Mouse (Mus musculus) intestine, embryonic 15.5 days (tissue): ENCODE data around the gene Amy2a2. TPM values are rescaled to one million over a fixed set of nuclear protein-coding genes. Genes with fewer than 3 reads are reported as not detected.
A peak's percentile ranks its signal among the peaks of the same experiment; 100 is the strongest.
"Not testable (repeated sequence)": the region's sequence is repeated elsewhere in the genome, so short reads cannot be mapped to it uniquely, and the experiment has no call there.

Experiments
- ATAC-seq: fragments of 200-750 bp; cut with Nextera tagmentation; 2 replicates; pipeline ENCODE4 v1.8.0; 2017; ENCODE audit warnings: moderate TSS enrichment, moderate library complexity
- H3K27ac ChIP-seq: fragments of 300-500 bp; sonication (generic); 2 replicates; pipeline ENCODE4 v1.5.1; 2015; ENCODE audit warnings: mild to moderate bottlenecking, inconsistent platforms
- H3K27me3 ChIP-seq: fragments of 300-500 bp; sonication (generic); replicated peaks from 2 replicates; pipeline ENCODE4 v1.6.1; 2015; ENCODE audit warnings: inconsistent platforms
- H3K36me3 ChIP-seq: fragments of 300-500 bp; sonication (generic); 2 replicates; pipeline ENCODE4 v1.6.1; 2015; ENCODE audit warnings: inconsistent platforms
- H3K4me1 ChIP-seq: fragments of 300-500 bp; sonication (generic); replicated peaks from 2 replicates; pipeline ENCODE4 v1.6.1; 2015; ENCODE audit warnings: inconsistent platforms
- H3K4me2 ChIP-seq: fragments of 300-500 bp; sonication (generic); replicated peaks from 2 replicates; pipeline ENCODE4 v1.6.1; 2015; ENCODE audit warnings: mild to moderate bottlenecking, inconsistent platforms
- H3K4me3 ChIP-seq: fragments of 300-500 bp; sonication (generic); replicated peaks from 2 replicates; pipeline ENCODE4 v1.5.1; 2015; ENCODE audit warnings: inconsistent platforms
- H3K9ac ChIP-seq: fragments of 300-500 bp; sonication (generic); 2 replicates; pipeline ENCODE4 v1.6.1; 2015; ENCODE audit warnings: inconsistent platforms
- H3K9me3 ChIP-seq: fragments of 300-500 bp; sonication (generic); 2 replicates; pipeline ENCODE4 v1.6.1; 2016; ENCODE audit warnings: inconsistent platforms
- WGBS: fragments of 180-500 bp; shearing (Covaris S2); methylation state at CpG from one replicate; pipeline ENCODE4 v1.1.7; 2015; 5-methylcytosine and 5-hydroxymethylcytosine counted together
- polyA plus RNA-seq: library from polyadenylated mRNA; unstranded; fragments of >200 nt; fragmentation: Nextera tagmentation; extraction: Ambion mirVana; gene quantifications from 2 replicates; pipeline ENCODE4 v1.2.1, GENCODE M21; 2015

Gene Amy2a2
- 275 and 706 TPM in 2 replicates for polyA plus RNA-seq

DNA sequence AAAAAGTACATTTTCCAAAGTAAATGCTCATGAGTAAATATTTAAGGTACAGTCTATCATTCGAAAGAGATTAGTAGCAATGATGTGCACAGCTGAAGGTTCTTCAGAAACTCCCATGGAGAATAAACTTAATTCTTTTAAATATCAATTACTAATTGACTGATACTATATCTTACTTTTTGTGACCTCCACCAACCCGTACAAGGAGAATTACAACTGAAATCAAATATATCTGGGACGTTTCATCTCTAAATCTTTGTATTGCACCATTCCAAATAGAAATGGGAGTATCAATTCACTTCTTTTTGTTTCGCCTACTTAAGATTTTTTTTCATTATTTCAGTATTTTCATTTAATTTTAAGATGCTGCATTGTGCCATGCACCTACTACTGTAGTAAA is at the start of gene Amy2a2:
Gene Amy2a2, minus strand, starts transcription at position 101 of the 400 bp plus-strand sequence.
- H3K4me3 ChIP-seq, H3K4me1 ChIP-seq, H3K4me2 ChIP-seq, ATAC-seq, H3K27ac ChIP-seq, H3K27me3 ChIP-seq, H3K9ac ChIP-seq, H3K36me3 ChIP-seq, H3K9me3 ChIP-seq: not testable (repeated sequence)
- no CpG with 5 or more reads among the region's 4 CpGs for WGBS

DNA sequence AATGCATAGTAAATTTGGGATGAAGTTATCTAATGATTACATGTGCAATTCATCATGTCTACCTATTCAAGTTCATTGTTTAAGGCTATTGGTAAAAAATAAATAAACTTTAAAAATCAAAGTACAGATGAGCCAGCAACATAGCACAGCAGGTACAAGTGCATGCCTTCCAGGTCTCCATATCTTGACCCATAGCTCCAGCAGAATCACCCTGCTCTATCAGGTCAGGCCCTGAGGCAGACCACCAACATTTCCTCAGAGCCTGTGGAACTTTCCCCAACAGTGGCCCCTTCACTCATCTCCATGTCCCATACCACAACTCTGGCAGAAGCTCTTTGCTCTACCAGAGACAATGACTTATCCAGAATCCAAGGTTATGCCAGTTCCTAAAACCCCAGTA is 11.0 kb downstream of the Amy2a2 start:
- H3K27me3 ChIP-seq, H3K27ac ChIP-seq, H3K36me3 ChIP-seq, H3K4me1 ChIP-seq, H3K9me3 ChIP-seq, H3K4me2 ChIP-seq, H3K9ac ChIP-seq, H3K4me3 ChIP-seq: not testable (repeated sequence)
- peak; percentile 34; the same call in 1 of the 2 replicates for ATAC-seq

DNA sequence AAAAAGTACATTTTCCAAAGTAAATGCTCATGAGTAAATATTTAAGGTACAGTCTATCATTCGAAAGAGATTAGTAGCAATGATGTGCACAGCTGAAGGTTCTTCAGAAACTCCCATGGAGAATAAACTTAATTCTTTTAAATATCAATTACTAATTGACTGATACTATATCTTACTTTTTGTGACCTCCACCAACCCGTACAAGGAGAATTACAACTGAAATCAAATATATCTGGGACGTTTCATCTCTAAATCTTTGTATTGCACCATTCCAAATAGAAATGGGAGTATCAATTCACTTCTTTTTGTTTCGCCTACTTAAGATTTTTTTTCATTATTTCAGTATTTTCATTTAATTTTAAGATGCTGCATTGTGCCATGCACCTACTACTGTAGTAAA is 32.5 kb downstream of the Amy2a2 start, which contains the start of gene Amy2a3:
Gene Amy2a3, minus strand, starts transcription at position 101 of the 400 bp plus-strand sequence.
- H3K9ac ChIP-seq, H3K9me3 ChIP-seq, H3K27ac ChIP-seq, H3K27me3 ChIP-seq, H3K4me3 ChIP-seq, ATAC-seq, H3K4me2 ChIP-seq, H3K4me1 ChIP-seq, H3K36me3 ChIP-seq: not testable (repeated sequence)
- no CpG with 5 or more reads among the region's 4 CpGs for WGBS

DNA sequence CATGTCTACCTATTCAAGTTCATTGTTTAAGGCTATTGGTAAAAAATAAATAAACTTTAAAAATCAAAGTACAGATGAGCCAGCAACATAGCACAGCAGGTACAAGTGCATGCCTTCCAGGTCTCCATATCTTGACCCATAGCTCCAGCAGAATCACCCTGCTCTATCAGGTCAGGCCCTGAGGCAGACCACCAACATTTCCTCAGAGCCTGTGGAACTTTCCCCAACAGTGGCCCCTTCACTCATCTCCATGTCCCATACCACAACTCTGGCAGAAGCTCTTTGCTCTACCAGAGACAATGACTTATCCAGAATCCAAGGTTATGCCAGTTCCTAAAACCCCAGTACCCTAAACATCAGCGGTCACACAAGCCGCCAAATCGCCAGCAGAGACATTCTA is 43.5 kb downstream of the Amy2a2 start:
- H3K9ac ChIP-seq, H3K27me3 ChIP-seq, H3K36me3 ChIP-seq, H3K9me3 ChIP-seq, H3K27ac ChIP-seq, H3K4me2 ChIP-seq, H3K4me3 ChIP-seq, H3K4me1 ChIP-seq: not testable (repeated sequence)
- peak; percentile 49 for ATAC-seq
- no CpG with 5 or more reads among the region's 3 CpGs for WGBS

Other genes with a start within 250 kb of the Amy2a2 start
- 137 and 310 TPM in 2 replicates for gene Amy2a5, start 97.8 kb downstream of the Amy2a2 start, polyA plus RNA-seq
- 275 and 706 TPM in 2 replicates for gene Amy2a4, start 65.2 kb downstream of the Amy2a2 start, polyA plus RNA-seq
- gene Amy2a3, start 32.6 kb downstream of the Amy2a2 start, polyA plus RNA-seq, result 275 and 706 TPM in 2 replicates
- gene Amy2a1, start 175.8 kb upstream of the Amy2a2 start, polyA plus RNA-seq, result 1,297 and 3,563 TPM in 2 replicates